Mouse (Mus musculus) midbrain, postnatal 0 days (tissue): ENCODE results near the gene Gapdh. TPM values are rescaled to one million over a fixed set of nuclear protein-coding genes. Genes with fewer than 3 reads are reported as not detected.

Experiments
- ATAC-seq: fragments of 200-750 bp; cut with Nextera tagmentation; 2 replicates; pipeline ENCODE4 v1.8.0; 2017; ENCODE audit warnings: moderate number of reproducible peaks, mild to moderate bottlenecking, moderate TSS enrichment, moderate library complexity; ENCODE audit not compliant: low FRiP score
- DNase-seq: peaks from one replicate; pipeline ENCODE4 v3.0.0-alpha.2; 2015; ENCODE audit warnings: low spot score
- H3K27ac ChIP-seq: fragments of 300-500 bp; sonication (generic); 2 replicates; pipeline ENCODE4 v1.5.1; 2014; ENCODE audit warnings: low read depth, mild to moderate bottlenecking, low read length, mixed read lengths
- H3K27me3 ChIP-seq: fragments of 300-500 bp; sonication (generic); 2 replicates; pipeline ENCODE4 v1.6.1; 2014; ENCODE audit warnings: low read length, control low read depth, mixed read lengths; ENCODE audit not compliant: insufficient read depth
- H3K36me3 ChIP-seq: fragments of 300-500 bp; sonication (generic); 2 replicates; pipeline ENCODE4 v1.6.1; 2014; ENCODE audit warnings: low read length, control low read depth, mixed read lengths; ENCODE audit not compliant: insufficient read depth
- H3K4me1 ChIP-seq: fragments of 300-500 bp; sonication (generic); 2 replicates; pipeline ENCODE4 v1.6.1; 2014; ENCODE audit warnings: mild to moderate bottlenecking, control low read depth, antibody characterized with exemption, low read length, mixed read lengths; ENCODE audit not compliant: insufficient read depth
- H3K4me2 ChIP-seq: fragments of 300-500 bp; sonication (generic); 2 replicates; pipeline ENCODE4 v1.6.1; 2014; ENCODE audit warnings: low read depth, mild to moderate bottlenecking, low read length, mixed read lengths; ENCODE audit not compliant: poor library complexity, severe bottlenecking
- H3K4me3 ChIP-seq: fragments of 300-500 bp; sonication (generic); 2 replicates; pipeline ENCODE4 v1.5.1; 2014; ENCODE audit warnings: low read depth, mild to moderate bottlenecking, low read length, moderate library complexity
- H3K9ac ChIP-seq: fragments of 300-500 bp; sonication (generic); replicated peaks from 2 replicates; pipeline ENCODE4 v1.6.1; 2014; ENCODE audit warnings: mild to moderate bottlenecking, low read length, moderate library complexity, mixed read lengths; ENCODE audit not compliant: poor library complexity, severe bottlenecking
- H3K9me3 ChIP-seq: fragments of 300-500 bp; sonication (generic); 2 replicates; pipeline ENCODE4 v1.6.1; 2016; ENCODE audit warnings: low read length, control low read depth
- CTCF ChIP-seq: IDR thresholded peaks from 2 replicates; pipeline ENCODE4 v1.5.1; 2016; ENCODE audit warnings: antibody characterized with exemption, mild to moderate bottlenecking
- whole genome bisulfite sequencing: fragments of 180-500 bp; shearing (Covaris S2); extraction: QIAGEN DNeasy Blood & Tissue Kit; methylation state at CpG from one replicate; pipeline ENCODE4 v1.1.7; 2014; 5-methylcytosine and 5-hydroxymethylcytosine counted together
- polyA plus RNA-seq: library from polyadenylated mRNA; unstranded; fragments of >200 nt; fragmentation: Nextera tagmentation; extraction: Ambion mirVana; gene quantifications from 2 replicates; pipeline ENCODE4 v1.2.1, GENCODE M21; 2015
- total RNA-seq: library from RNA; depleted of rRNA; stranded (reverse); fragments of >200 nt; gene quantifications from 2 replicates; pipeline ENCODE4 v1.2.3, GENCODE M21; 2014

Gapdh gene
- total and polyA plus RNA-seq, 2 experiments from 2014 or later = 1,705 to 3,049 TPM

DNA sequence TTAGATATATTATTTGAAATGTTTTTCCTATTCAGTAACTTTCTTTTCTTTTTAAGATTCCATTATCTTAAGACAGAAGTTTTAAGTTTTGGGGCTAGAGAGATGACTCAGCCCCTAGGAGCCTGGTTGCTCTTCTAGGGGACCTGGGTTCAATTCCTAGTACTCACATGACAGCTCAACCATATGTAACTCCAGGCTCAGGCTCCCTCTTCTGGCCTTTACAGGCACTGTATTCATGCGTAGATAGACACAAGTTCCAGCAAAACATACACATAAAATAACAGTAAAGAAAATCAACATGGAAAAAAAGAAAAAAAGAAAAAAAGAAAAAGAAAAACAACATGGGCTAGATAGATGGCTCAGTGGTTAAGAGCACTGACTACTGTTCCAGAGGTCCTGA lies 44.2 kb upstream of the Gapdh start:
- no peak for ATAC-seq
- TF ChIP-seq CTCF = no peak
- no peaks in the 10 kb centered on the region for H3K36me3 ChIP-seq
- H3K27me3 ChIP-seq = no peaks in the 10 kb centered on the region
- no peak overlapping the region for H3K9ac ChIP-seq
- no peak overlapping the region for H3K4me3 ChIP-seq
- WGBS = 94% methylated on average over 1 of the region's 1 CpGs
- H3K9me3 ChIP-seq = no peaks in the 10 kb centered on the region
- DNase-seq = no peak
- H3K4me2 ChIP-seq = no peak overlapping the region
- H3K27ac ChIP-seq = no peak overlapping the region
- no peaks in the 10 kb centered on the region for H3K4me1 ChIP-seq

DNA sequence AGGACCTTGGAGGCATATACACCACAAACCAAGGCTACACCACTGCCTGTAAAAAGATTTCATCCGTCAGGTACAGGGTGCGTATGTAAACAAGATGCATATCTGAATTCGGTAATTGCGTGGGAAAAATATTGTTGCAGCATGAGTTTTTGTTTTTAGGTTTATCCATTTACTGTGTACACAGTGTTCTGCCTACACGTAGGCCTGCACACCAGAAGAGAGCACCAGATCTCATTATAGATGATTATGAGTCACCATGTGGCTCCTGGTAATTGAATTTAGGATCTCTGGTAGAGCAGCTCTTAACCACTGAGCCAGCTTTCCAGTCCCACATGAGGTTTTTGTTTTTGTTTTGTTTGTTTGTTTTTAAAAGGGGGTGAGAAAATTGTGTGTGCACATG lies 30.9 kb upstream of the Gapdh start:
- H3K36me3 ChIP-seq = no peaks in the 10 kb centered on the region; the same call in none of the 2 replicates
- H3K9me3 ChIP-seq = no peaks in the 10 kb centered on the region
- H3K4me2 ChIP-seq = no peak overlapping the region
- DNase-seq = no peak
- 82% methylated on average over 5 of the region's 5 CpGs for WGBS
- H3K27me3 ChIP-seq = no peaks in the 10 kb centered on the region
- ATAC-seq = no peak
- H3K4me1 ChIP-seq = no peaks in the 10 kb centered on the region
- H3K4me3 ChIP-seq = no peak overlapping the region
- H3K9ac ChIP-seq = no peak overlapping the region
- TF ChIP-seq CTCF = no peak
- H3K27ac ChIP-seq = no peak overlapping the region

DNA sequence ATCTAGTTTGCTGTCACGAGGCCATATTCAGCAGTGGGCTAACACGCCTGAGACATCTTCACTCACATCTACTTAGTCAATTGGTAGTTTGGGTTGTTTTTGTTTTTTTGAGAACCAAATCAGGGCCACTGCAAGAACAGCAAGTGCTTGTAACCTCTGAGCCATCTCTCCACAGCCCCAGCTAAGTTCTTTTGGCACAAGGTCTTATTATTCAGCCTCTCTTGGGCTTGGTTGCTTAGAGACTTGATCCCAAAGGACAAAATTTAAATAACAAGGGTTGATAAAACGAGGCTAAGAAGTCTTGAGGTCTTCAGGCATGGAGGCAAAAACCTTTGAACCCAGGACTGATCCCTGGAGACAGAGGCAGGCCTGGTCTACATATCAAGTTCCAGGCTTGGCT lies 30.0 kb upstream of the Gapdh start:
- DNase-seq (peak; percentile 11), ATAC-seq (no peak)
- Histone ChIP-seq H3K4me3 (no peak overlapping the region), H3K36me3 (no peaks in the 10 kb centered on the region; the same call in none of the 2 replicates), H3K27ac (no peak overlapping the region), H3K4me2 (no peak overlapping the region), H3K4me1 (no peaks in the 10 kb centered on the region), H3K9ac (no peak overlapping the region), H3K9me3 (no peaks in the 10 kb centered on the region), H3K27me3 (no peaks in the 10 kb centered on the region)
- WGBS = 24% methylated on average over 3 of the region's 3 CpGs
- TF ChIP-seq CTCF = no peak

DNA sequence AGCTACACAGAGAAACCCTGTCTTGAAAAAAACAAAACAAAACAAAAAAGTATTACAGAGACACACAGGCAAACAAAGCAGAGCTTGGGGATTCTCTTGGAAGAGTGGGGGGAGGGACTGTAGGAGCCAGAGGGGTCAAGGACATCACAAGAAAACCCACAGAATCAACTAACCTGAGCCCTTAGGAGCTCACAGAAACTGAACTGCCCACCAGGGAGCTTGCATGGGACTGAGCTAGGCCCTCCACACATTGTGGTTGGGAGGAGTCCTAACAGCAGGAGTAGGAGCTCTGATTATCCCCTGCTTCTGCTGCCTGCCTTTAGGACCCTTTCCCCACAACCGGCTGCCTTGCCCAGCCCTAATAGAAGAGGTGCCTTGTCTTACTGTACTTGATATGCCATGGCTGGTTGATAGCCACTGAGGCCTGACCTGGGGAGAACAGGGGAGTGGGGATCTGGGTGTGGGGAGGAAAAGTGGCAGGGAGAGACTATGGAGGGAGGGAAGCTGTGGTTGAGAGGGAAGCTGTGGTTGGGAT lies 29.3 kb upstream of the Gapdh start:
- Histone ChIP-seq H3K9ac (no peak overlapping the region), H3K9me3 (no peaks in the 10 kb centered on the region), H3K4me3 (no peak overlapping the region), H3K4me1 (no peaks in the 10 kb centered on the region), H3K36me3 (no peaks in the 10 kb centered on the region; the same call in none of the 2 replicates), H3K4me2 (no peak overlapping the region), H3K27ac (no peak overlapping the region), H3K27me3 (no peaks in the 10 kb centered on the region)
- no peak for TF ChIP-seq CTCF
- 25% methylated on average over 1 of the region's 1 CpGs for WGBS
- ATAC-seq (no peak), DNase-seq (no peak)

DNA sequence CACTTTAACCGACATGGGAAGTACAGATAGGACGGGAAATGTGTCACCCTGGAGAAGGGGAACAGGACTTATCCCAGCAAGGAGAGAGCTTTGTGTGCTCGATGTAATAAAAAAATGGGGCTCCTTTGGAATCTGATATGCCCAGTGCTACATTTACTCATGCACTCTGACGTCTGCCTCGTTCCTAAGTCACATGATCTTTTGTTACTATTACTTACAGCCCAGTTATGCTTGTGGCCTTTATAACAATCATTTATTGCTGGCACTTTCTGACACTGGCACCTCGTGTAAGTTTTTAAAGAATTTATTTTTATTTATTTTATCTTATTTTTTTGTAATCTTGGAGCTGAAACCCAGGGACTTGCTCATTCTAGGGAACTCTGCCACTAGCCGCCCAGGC lies 27.1 kb upstream of the Gapdh start:
- no peak overlapping the region for H3K4me2 ChIP-seq
- H3K4me3 ChIP-seq = no peak overlapping the region
- no peak overlapping the region for H3K27ac ChIP-seq
- H3K4me1 ChIP-seq = no peaks in the 10 kb centered on the region
- no peak for TF ChIP-seq CTCF
- DNase-seq = no peak
- ATAC-seq = no peak
- H3K36me3 ChIP-seq = peaks cover 4% of the 10 kb centered on the region
- no peaks in the 10 kb centered on the region for H3K27me3 ChIP-seq
- H3K9ac ChIP-seq = no peak overlapping the region
- no peaks in the 10 kb centered on the region for H3K9me3 ChIP-seq
- 79% methylated on average over 7 of the region's 7 CpGs for WGBS

DNA sequence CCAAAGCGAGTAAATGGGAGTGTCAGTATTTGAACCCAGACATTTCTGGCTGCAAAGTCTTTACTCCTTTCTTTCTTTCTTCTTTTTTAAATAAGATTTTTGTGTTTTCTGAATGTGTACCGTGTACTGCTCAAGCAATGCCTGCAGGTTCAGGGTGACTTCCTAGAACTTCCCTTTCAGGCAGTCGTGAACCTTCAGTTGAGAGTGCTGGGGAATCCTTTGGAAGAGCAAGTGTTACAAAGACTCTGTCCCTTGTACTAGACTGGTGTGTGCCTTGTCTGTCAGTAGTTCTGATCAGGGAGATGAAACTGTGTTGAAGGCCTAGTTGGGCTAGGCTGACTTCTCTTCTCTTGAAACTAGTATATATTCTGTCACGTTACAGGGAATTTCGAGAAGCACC lies 26.6 kb upstream of the Gapdh start:
- TF ChIP-seq CTCF = no peak
- H3K9me3 ChIP-seq = no peaks in the 10 kb centered on the region
- H3K9ac ChIP-seq = peak overlapping the region; percentile 66
- ATAC-seq (no peak), DNase-seq (no peak)
- H3K4me2 ChIP-seq = peak overlapping the region; percentile 64
- peak overlapping the region; percentile 54 for H3K4me3 ChIP-seq
- H3K4me1 ChIP-seq = no peaks in the 10 kb centered on the region
- 51% methylated on average over 5 of the region's 5 CpGs for WGBS
- H3K27ac ChIP-seq = peak overlapping the region; percentile 98
- peaks cover 8% of the 10 kb centered on the region for H3K36me3 ChIP-seq
- H3K27me3 ChIP-seq = no peaks in the 10 kb centered on the region
